Mouse (Mus musculus) thymus, postnatal 36 days (tissue): Measurements from ENCODE around the gene Dctn2.

ENCODE experiments used
- DNase-seq, 2 experiments: peaks; one replicate each; pipeline ENCODE4 v3.0.0; 2022; ENCODE audit warnings: mixed read lengths in 2 of 2

Gene Dctn2

GRCm38 (mm10) chr10:127266112-127267091 lies at the start of gene Dctn2:
Gene Dctn2 (plus strand): TSS chr10:127266368.
- peak; percentile 86 to 91 for DNase-seq

DNA sequence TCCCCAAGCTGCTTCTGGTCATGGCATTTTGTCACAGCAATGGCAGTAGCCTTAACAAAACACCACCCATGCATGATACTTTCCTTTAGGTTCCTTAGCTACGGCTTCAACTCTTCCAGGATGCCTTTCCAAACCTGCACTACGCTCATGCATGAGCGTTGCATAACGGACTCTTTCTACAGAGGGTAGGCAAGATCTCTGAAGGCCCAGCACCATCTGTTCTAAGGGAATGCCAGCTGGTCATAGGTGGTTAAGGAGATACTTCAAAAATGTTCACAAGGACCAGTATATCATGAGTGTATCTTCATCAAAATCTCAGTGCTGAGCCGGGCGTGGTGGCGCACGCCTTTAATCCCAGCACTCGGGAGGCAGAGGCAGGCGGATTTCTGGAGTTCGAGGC lies 49.7 kb upstream of the Dctn2 start:
- DNase-seq = no peak

DNA sequence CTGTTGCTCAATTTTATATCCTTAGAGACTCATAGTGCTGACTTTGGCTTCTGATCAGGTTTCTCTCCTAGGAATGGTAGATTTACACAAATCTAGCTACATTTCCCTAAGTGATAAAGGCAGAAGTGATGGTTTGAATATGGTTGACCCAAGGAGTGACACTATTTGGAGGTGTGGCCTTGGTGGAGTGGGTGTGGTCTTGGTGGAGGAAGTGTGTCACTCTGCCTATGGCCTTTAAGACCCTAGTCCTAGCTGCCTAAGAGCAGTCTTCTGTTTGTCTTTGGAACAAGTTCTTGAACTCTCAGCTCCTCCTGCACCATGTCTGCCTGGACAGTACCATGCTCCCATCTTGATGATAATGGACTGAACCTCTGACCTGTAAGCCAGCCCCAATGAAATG lies 49.0 kb upstream of the Dctn2 start:
- no peak for DNase-seq

DNA sequence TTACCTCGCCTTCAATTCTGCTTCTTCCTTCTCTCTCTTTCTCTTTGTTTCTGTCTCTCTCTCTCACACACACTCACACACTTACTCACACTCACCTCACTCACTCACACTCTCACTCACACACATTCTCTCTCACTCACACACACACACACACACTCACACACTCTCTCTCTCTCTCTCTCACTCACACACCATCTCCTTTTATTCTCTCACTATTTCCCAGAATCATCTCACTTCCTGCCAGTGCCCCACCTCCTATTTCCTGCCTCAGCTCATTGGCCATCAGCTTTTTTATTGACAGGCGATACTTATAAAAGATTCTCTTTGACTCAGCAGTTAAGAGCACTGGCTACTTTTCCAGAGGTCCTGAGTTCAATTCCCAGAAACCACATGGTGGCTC lies 47.8 kb upstream of the Dctn2 start:
- no peak for DNase-seq

GRCm38 (mm10) chr10:127225213-127225612 lies 41.0 kb upstream of the Dctn2 start:
- no peak for DNase-seq

DNA sequence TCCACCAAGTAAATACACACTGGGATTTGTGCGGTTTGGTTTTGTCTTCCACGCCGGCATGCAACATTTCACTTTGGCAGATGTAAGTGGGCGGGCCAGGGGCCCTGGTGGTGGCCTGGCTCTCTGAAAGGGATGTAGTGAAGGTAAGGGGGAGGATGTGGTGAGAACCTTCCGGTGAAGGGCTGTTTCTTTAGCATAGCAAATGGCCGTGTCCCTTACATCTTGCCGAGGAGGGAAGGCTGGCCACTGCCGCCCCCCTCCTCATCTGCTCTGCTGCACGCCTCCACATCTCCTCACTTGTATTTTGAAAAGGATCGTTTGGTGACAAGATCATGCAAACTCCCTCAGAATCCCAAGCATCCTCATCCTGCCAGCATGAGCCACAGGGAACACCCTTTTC lies 40.4 kb upstream of the Dctn2 start:
- peak in 1 of 2 experiments; percentile 12 for DNase-seq

DNA sequence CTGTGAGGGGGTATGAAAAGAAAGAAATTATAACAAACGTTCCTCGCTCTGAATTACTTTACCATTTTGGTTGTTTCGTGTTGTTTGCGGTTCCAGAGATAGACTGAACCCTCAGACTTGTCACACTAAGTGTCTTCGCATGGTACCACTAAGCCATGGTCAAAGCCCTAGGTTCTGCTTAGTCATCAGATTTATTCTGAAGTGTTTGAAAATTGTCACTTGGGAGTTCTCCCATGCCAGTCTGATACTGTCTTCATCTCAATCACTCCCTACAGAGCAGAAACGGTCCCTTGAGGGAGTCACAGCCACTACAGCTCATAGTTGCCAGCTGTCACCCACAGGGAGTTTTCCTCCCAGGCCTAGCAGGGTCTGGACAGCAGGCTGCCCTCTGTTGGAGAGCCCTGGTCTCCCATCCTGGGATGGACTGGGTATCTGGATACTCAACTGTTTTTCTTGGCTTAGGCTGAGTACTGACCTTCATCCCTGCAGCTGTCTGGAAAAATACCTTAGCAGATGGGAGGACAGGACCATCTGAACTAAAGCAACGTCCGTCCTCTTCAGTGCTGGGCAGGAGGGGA lies 39.8 kb upstream of the Dctn2 start:
- DNase-seq = no peak

DNA sequence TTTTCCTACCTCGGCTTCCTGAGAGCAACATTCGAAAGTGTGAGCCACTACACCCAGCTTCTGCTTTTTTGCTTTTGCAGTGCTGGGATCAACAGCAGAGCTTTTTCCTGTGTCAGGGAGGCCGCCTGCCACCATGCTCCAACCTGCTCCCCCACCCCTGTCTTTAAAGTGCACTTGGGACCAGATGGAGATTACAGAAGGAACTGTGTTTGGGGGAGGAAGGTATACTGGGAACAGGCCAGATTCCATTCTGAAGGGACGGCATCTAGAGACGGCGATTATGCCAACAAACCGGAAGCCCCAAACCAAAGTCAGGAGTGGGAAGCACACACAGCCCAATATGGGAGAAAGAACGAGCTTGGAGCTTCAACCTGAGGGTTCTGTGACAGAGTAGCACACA lies 39.0 kb upstream of the Dctn2 start:
- DNase-seq = no peak

- no peak for DNase-seq
Measured at GRCm38 (mm10) chr10:127228897-127229296, 37.3 kb upstream of the Dctn2 start.

DNA sequence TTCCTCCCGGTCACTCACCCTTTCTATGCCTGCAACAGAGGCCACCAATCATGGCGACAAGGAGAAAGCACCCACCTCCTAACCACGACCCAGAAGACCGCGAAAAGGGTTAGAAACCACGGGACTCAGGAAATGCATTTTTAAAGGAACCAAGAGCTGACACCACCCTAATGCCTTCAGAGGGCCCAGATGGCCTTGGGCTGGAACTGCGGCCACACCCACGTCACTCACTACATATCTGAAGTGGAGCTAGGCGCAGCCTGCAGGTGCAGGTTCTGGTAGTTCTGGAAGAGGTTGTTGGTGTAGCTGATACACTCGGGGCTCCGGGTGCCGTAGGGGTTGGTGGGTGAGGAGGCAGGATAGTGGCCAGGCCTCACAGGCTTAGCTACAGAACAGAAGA lies 35.5 kb upstream of the Dctn2 start:
- DNase-seq = no peak

GRCm38 (mm10) chr10:127231741-127232140 lies 34.4 kb upstream of the Dctn2 start:
- DNase-seq = no peak

DNA sequence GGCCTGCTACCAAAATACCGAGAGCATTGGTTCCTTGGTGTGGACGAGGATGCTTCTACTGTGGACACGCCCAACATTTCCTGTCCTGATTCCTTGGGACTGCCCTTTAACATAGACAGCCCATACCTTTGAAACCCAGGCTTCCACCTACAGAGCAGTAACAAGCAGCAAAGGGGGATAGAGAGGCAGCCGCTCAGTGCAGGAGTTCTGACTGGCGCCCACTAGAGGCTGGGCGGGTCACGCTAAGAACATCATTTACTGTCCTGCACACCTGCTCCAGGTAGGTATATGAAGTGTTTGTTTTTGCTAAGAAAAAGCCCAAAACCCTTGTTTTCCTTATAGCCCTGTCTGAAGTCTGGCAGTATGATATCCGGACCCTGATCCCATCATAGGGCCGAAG lies 33.0 kb upstream of the Dctn2 start:
- DNase-seq = peak in 1 of 2 experiments; percentile 21

GRCm38 (mm10) chr10:127236541-127236940 lies 29.6 kb upstream of the Dctn2 start:
- no peak for DNase-seq

DNA sequence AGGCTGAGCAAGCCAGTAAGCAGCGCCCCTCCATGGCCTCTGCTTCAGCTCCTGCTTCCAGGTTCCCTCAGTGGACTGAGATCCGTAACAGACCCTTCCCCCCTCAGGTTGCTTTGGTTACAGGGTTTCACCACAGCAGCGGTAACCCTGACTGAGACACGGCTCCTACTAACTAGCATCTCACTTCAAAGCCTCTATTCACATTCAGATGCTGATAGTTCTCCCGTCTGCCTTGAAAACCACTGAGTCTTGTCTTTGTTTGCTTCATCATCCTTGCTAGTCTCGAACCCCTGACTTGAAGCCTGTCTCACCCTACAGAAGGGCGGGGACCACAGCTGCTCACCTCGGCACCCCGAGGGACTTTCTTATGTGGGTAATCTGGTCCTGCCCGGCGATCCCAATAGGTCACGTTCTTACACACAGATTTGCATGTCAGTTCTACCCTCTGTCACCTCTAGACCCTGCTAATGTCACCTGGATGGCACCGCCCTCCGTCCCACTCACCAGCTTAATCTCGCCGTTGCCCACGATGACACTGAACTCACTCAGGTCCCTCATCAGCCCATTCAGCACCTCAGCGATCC lies 27.8 kb upstream of the Dctn2 start:
- DNase-seq = no peak

DNA sequence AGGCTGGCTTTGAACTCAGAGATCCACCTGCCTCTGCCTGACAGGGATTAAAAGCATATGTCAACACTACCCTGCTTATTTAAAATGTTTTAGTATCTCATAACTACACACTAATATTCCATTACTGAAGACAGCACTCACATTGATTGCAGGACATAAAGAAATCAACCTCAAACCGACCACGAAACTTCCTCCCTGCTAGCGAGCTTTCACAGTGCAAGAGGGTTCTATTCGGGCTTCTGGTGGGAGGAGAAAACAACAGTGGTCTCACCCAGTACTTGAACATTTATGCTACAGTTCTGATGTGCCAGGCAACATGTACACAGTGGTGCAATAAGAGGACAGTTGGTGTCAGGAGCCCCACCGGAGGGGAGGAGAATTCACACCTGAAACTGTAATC lies 15.4 kb upstream of the Dctn2 start:
- no peak for DNase-seq

DNA sequence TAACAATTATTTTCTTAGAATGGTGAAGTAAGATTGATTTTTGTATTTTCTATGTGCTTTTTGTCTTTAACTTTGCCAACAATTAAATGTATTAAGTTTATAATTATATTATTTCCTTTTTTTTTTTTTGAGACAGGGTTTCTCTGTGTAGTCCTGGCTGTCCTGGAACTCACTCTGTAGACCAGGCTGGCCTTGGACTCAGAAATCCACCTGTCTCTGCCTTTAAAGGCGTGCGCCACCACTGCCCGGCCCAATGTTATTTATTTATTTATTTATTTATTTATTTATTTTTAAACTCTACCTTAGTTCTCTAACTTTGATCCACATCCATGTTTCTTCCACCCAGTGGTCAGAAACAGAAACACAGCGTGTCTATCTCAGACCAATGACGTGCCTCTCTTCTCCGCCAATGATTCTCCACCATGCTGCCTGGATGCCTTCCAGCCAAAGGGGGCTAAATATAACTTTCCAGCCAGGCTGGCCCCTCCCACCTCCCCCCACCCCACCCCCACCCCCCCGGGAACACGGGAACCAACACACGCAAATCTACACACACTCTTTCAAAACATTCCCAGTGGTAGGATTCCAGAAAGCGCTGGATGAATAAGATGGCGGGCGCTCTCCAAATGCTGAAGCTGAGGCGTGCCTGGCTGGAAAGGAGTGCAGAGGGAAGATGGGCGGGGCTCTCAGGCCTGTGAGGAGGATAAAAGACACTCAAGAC lies 10.4 kb upstream of the Dctn2 start:
- no peak for DNase-seq

- no peak for DNase-seq
Measured at GRCm38 (mm10) chr10:127257790-127258189, 8.4 kb upstream of the Dctn2 start.

DNA sequence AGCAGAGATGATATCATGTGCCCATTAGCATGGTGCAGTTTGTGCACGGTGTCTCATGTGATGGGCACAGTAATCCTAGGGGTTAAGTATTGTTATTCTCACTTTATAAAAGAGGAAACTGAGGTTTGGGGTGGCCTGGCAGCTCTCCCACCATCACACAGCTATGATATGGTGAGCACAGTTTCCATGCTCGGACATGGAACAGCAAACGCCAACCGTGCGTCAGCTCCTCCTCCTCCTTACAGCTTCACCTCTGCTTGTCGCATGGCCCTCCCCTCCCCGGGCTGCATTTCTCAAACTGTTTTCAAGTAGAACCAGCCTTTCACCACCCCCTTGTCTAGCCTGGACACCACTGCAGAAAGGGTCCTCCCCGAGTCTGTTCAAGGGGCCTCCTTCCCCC lies 7.7 kb upstream of the Dctn2 start:
- DNase-seq = no peak

- DNase-seq = no peak
Measured at GRCm38 (mm10) chr10:127261706-127262547, 4.2 kb upstream of the Dctn2 start.

DNA sequence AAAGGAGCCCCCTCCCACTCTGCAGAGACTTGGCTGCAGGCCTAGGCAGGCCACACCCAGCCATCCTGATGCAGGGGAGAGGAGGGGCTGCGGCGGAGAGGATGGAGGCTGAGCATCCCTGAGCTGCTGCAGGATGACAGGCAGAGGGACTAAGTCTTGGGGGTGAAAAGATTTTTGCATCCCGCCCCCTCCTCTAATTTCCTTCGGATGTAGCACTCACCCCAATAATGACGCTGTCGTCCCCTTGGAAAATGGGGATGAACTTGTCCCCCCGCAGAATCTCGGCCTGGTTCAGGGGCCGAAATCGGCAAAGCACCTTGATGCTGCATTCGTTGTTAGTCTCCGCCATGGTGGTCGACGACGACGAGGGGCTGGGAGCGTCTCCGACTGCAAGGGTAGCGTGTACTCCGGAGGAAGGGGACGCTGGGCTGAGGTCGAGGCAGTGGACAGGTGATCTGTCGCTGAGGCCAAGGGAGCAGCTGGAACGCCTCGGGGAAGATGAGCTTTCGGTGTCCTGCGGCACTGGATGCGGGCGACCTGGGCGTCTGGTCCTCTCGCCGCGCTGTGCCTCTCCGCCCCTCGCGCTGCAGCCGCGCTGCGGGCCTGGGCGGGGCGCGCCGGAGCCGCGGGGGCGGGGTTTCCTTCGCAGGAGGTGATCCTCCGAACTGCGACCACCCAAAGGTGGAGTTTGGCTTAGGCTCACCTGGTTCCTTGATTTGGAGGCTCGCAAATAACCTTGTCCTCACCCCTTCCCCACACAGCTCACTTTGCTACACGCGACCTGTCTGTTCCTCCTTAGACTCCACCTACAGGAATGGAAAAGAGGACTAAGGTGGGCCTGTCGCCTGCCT lies 3.4 kb upstream of the Dctn2 start, which contains the start of gene Kif5a:
TSS of gene Kif5a (minus strand) at position 801 of the 851 bp plus-strand sequence.
- peak; percentile 53 to 63 for DNase-seq

- no peak for DNase-seq
Measured at GRCm38 (mm10) chr10:127263631-127264030, 2.5 kb upstream of the Dctn2 start.
